Mouse (Mus musculus) testis, adult 2 months (tissue): ENCODE data around the gene Cmya5. TPM values are rescaled to one million over a fixed set of nuclear protein-coding genes. Genes with fewer than 3 reads are reported as not detected.

Source experiments
- H3K27ac ChIP-seq: fragments of 200-500 bp; 2 replicates; pipeline ENCODE4 v1.5.1; 2012; ENCODE audit warnings: low read depth, low read length; ENCODE audit not compliant: control insufficient read depth, insufficient read depth
- H3K27me3 ChIP-seq: fragments of 200-500 bp; 2 replicates; pipeline ENCODE4 v1.6.1; 2012; ENCODE audit warnings: mild to moderate bottlenecking, low read length, moderate library complexity; ENCODE audit not compliant: control insufficient read depth, insufficient read depth
- H3K36me3 ChIP-seq: fragments of 200-500 bp; 2 replicates; pipeline ENCODE4 v1.6.1; 2012; ENCODE audit warnings: mild to moderate bottlenecking, low read length; ENCODE audit not compliant: control insufficient read depth, insufficient read depth
- H3K4me1 ChIP-seq: fragments of 200-500 bp; 2 replicates; pipeline ENCODE4 v1.6.1; 2012; ENCODE audit warnings: low read length; ENCODE audit not compliant: control insufficient read depth, insufficient read depth
- H3K4me3 ChIP-seq: fragments of 200-500 bp; 2 replicates; pipeline ENCODE4 v1.5.1; 2012; ENCODE audit warnings: low read depth, mild to moderate bottlenecking, low read length, moderate library complexity, mixed read lengths; ENCODE audit not compliant: control insufficient read depth
- CTCF ChIP-seq: fragments of 200-500 bp; IDR thresholded peaks from 2 replicates; pipeline ENCODE4 v1.5.1; 2012; ENCODE audit warnings: low read depth, mild to moderate bottlenecking, inconsistent platforms, low read length, moderate library complexity; ENCODE audit not compliant: control insufficient read depth, insufficient read depth, insufficient replicate concordance
- POLR2A ChIP-seq: fragments of 200-500 bp; IDR thresholded peaks from 2 replicates; pipeline ENCODE4 v1.6.1; 2012; ENCODE audit warnings: low read depth, mild to moderate bottlenecking, inconsistent platforms, low read length, moderate library complexity; ENCODE audit not compliant: control insufficient read depth
- polyA plus RNA-seq: library from polyadenylated mRNA; depleted of rRNA; stranded (reverse); fragments of >200 nt; gene quantifications from 2 replicates; pipeline ENCODE4 v1.2.3, GENCODE M21; 2012

Gene Cmya5
- polyA plus RNA-seq, 1 experiment: 0.02 TPM

- Histone ChIP-seq H3K4me1 (no peaks in the 10 kb centered on the region), H3K27ac (no peak overlapping the region), H3K27me3 (no peaks in the 10 kb centered on the region), H3K36me3 (no peaks in the 10 kb centered on the region), H3K4me3 (no peak overlapping the region)
- no peak for TF ChIP-seq CTCF
- no peak for TF ChIP-seq POLR2A
Measured at GRCm38 (mm10) chr13:93122321-93122720, 22.2 kb downstream of the Cmya5 start.

- Histone ChIP-seq H3K4me1 (no peaks in the 10 kb centered on the region), H3K36me3 (no peaks in the 10 kb centered on the region), H3K27ac (no peak overlapping the region), H3K4me3 (no peak overlapping the region), H3K27me3 (no peaks in the 10 kb centered on the region)
- no peak for TF ChIP-seq CTCF
- TF ChIP-seq POLR2A: no peak
Measured at GRCm38 (mm10) chr13:93117241-93117640, 27.3 kb downstream of the Cmya5 start.

DNA sequence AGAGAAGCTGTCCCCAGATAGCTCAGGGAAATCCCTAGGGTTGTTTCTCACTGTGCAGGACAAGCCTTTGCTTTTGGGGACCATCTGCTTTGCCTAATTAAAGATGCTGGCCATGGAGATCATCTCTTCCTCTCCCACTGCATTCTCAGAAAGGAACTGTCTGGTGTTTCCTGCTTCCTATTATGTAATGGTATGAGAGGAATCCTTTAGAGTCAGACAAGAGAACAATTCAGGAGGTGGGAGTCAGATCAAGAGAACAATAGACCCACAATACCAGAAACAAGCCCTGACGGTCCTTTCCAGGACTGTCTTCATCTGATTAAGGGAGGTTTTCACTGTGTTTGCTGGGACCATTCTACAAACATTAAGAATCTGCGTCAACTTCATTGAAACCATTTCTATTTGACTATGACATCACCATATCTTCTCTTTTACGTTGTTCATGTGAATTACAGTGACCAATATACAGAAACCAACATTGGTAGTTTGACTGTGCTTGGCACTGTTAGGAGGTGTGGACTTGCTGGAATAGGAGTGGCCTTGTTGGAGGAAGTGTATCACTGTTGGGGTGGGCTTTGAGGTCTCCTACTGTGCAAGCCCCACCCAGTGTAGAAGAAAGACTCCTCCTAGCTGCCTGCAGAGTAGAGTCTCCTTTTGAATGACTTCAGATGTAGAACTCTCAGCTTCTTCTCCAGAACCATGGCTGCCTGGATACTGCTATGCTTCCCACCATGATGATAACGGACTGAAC lies 42.0 kb downstream of the Cmya5 start:
- H3K27ac ChIP-seq: no peak overlapping the region
- TF ChIP-seq CTCF: no peak
- no peak for TF ChIP-seq POLR2A

GRCm38 (mm10) chr13:93098596-93098995 lies 45.9 kb downstream of the Cmya5 start:
- no peaks in the 10 kb centered on the region for H3K27me3 ChIP-seq
- H3K4me3 ChIP-seq: no peak overlapping the region
- TF ChIP-seq CTCF (no peak), POLR2A (no peak)
- no peaks in the 10 kb centered on the region for H3K36me3 ChIP-seq
- peaks cover 2% of the 10 kb centered on the region; the same call in 1 of the 2 replicates for H3K4me1 ChIP-seq
- no peak overlapping the region for H3K27ac ChIP-seq

More for the DNA sequence above, 42.0 kb downstream of the Cmya5 start:
- Histone ChIP-seq H3K4me1 (no peaks in the 10 kb centered on the region), H3K27me3 (no peaks in the 10 kb centered on the region), H3K4me3 (no peak overlapping the region), H3K36me3 (no peaks in the 10 kb centered on the region)

- TF ChIP-seq CTCF (no peak), POLR2A (no peak)
- H3K4me1 ChIP-seq: peaks cover 2% of the 10 kb centered on the region; the same call in 1 of the 2 replicates
- H3K27me3 ChIP-seq: no peaks in the 10 kb centered on the region
- no peaks in the 10 kb centered on the region for H3K36me3 ChIP-seq
- no peak overlapping the region for H3K4me3 ChIP-seq
- H3K27ac ChIP-seq: no peak overlapping the region
Measured at GRCm38 (mm10) chr13:93096643-93097042, 47.9 kb downstream of the Cmya5 start.

GRCm38 (mm10) chr13:93095097-93095791 lies 49.3 kb downstream of the Cmya5 start:
- Histone ChIP-seq H3K27me3 (no peaks in the 10 kb centered on the region), H3K27ac (no peak overlapping the region), H3K36me3 (no peaks in the 10 kb centered on the region), H3K4me1 (peaks cover 2% of the 10 kb centered on the region; the same call in 1 of the 2 replicates), H3K4me3 (no peak overlapping the region)
- TF ChIP-seq POLR2A (no peak), CTCF (no peak)

DNA sequence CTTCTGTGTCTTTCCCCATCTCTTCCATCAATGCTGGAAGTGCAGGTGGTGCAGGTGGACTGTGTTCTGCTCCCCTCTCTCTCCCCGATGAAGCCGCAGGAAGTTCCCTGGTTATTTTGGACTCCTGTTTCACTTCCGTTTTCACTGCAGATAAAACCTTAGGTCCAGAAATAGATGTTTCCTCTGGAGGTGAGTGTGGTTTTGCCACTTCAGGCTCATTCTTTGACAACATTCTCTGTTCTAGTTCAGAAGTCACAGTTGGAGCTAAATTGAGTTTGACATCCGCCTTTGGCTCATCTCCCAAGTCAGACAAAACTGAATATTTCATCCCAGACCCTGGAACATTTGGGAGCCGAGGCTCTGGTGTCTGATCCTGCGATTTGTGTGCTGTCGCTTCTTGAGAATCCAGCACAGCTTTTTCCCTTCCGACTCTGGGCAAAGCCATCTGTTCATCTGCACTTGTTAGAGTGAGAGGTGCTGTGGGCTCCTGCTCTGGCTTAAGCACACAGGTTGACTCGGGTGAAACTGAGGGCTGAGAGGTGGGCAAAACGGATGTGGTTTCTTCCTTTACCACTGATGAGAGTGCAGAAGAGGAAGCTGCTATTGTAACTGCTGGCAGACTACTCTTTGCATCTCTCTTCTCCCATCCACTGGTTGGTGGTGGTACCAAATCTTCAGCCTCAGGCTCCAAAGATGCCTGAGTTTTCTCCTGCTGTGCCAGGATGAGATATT lies 50.2 kb downstream of the Cmya5 start:
- no peak for TF ChIP-seq POLR2A
- no peak for TF ChIP-seq CTCF
- Histone ChIP-seq H3K36me3 (no peaks in the 10 kb centered on the region), H3K4me3 (no peak overlapping the region), H3K4me1 (peaks cover 2% of the 10 kb centered on the region; the same call in 1 of the 2 replicates), H3K27ac (no peak overlapping the region), H3K27me3 (no peaks in the 10 kb centered on the region)

- Histone ChIP-seq H3K27ac (no peak overlapping the region), H3K36me3 (no peaks in the 10 kb centered on the region), H3K27me3 (no peaks in the 10 kb centered on the region), H3K4me3 (no peak overlapping the region), H3K4me1 (peaks cover 2% of the 10 kb centered on the region; the same call in 1 of the 2 replicates)
- TF ChIP-seq POLR2A (no peak), CTCF (no peak)
Measured at GRCm38 (mm10) chr13:93093697-93094096, 50.8 kb downstream of the Cmya5 start.
